Mouse (Mus musculus) limb, embryonic 13.5 days (tissue): Measurements from ENCODE around the gene Klf3. TPM values are rescaled to one million over a fixed set of nuclear protein-coding genes. Genes with fewer than 3 reads are reported as not detected.

ENCODE experiments used
- ATAC-seq: fragments of 200-750 bp; cut with Nextera tagmentation; 2 replicates; pipeline ENCODE4 v1.8.0; 2017; ENCODE audit warnings: low read depth, moderate number of reproducible peaks, moderate TSS enrichment; ENCODE audit not compliant: low FRiP score
- H3K27ac ChIP-seq: fragments of 300-500 bp; sonication (generic); 2 replicates; pipeline ENCODE4 v1.5.1; 2015; ENCODE audit warnings: inconsistent platforms, mild to moderate bottlenecking, moderate library complexity
- H3K27me3 ChIP-seq: fragments of 300-500 bp; sonication (generic); 2 replicates; pipeline ENCODE4 v1.6.1; 2015; ENCODE audit warnings: mild to moderate bottlenecking, inconsistent platforms
- H3K36me3 ChIP-seq: fragments of 300-500 bp; sonication (generic); 2 replicates; pipeline ENCODE4 v1.6.1; 2015; ENCODE audit warnings: inconsistent platforms, mild to moderate bottlenecking, moderate library complexity
- H3K4me1 ChIP-seq: fragments of 300-500 bp; sonication (generic); 2 replicates; pipeline ENCODE4 v1.6.1; 2015; ENCODE audit warnings: inconsistent platforms
- H3K4me2 ChIP-seq: fragments of 300-500 bp; sonication (generic); replicated peaks from 2 replicates; pipeline ENCODE4 v1.6.1; 2015; ENCODE audit warnings: inconsistent platforms, mild to moderate bottlenecking, moderate library complexity
- H3K4me3 ChIP-seq: fragments of 300-500 bp; sonication (generic); 2 replicates; pipeline ENCODE4 v1.5.1; 2015; ENCODE audit warnings: moderate library complexity, mild to moderate bottlenecking, inconsistent platforms
- H3K9ac ChIP-seq: fragments of 300-500 bp; sonication (generic); 2 replicates; pipeline ENCODE4 v1.6.1; 2015; ENCODE audit warnings: mild to moderate bottlenecking, inconsistent platforms
- H3K9me3 ChIP-seq: fragments of 300-500 bp; sonication (generic); 2 replicates; pipeline ENCODE4 v1.6.1; 2016; ENCODE audit warnings: inconsistent platforms
- WGBS: fragments of 180-500 bp; shearing (Covaris S2); methylation state at CpG from one replicate; pipeline ENCODE4 v1.1.7; 2015; 5-methylcytosine and 5-hydroxymethylcytosine counted together
- polyA plus RNA-seq: library from polyadenylated mRNA; unstranded; fragments of >200 nt; fragmentation: Nextera tagmentation; extraction: Ambion mirVana; gene quantifications from 2 replicates; pipeline ENCODE4 v1.2.1, GENCODE M21; 2015

Klf3 gene
- polyA plus RNA-seq, 1 experiment from 2014 or later = 46.1 TPM

DNA sequence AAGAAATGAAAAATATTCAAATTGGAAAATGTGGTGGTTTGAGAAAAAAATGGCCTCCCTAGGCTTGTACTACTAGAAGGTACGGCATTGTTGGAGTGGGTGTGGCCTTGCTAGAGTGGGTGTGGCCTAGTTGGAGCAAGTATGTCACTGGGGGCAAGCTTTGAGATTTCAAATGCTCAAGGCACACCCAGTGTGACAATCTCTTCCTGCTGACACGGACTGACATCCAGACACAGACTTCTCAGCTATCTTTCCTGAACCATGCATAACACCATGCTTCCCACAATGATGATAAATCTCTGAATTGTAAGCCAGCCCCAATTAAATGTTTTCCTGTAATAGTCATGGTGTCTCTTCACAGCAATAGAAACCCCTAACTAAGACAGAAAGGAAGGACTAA lies 44.1 kb downstream of the Klf3 start:
- H3K27me3 ChIP-seq = no peaks in the 10 kb centered on the region
- no peak overlapping the region for H3K4me3 ChIP-seq
- no peak overlapping the region for H3K9ac ChIP-seq
- no peak for ATAC-seq
- 76% methylated on average over 2 of the region's 2 CpGs for WGBS
- no peaks in the 10 kb centered on the region for H3K4me1 ChIP-seq
- no peak overlapping the region for H3K4me2 ChIP-seq
- H3K27ac ChIP-seq = no peak overlapping the region
- H3K36me3 ChIP-seq = no peaks in the 10 kb centered on the region
- H3K9me3 ChIP-seq = peaks cover 9% of the 10 kb centered on the region; the same call in 1 of the 2 replicates

- WGBS = 74% methylated on average over 7 of the region's 7 CpGs
- Histone ChIP-seq H3K9ac (no peak overlapping the region), H3K4me1 (peaks cover 11% of the 10 kb centered on the region), H3K27me3 (no peaks in the 10 kb centered on the region), H3K4me2 (no peak overlapping the region), H3K36me3 (no peaks in the 10 kb centered on the region), H3K27ac (no peak overlapping the region), H3K9me3 (peaks cover 2% of the 10 kb centered on the region), H3K4me3 (no peak overlapping the region)
- ATAC-seq = no peak
These were observed 46.7 kb downstream of the Klf3 start for GRCm38 (mm10) chr5:64849892-64850291.

- H3K4me3 ChIP-seq = no peak overlapping the region
- peak; percentile 76 for ATAC-seq
- H3K9me3 ChIP-seq = peaks cover 11% of the 10 kb centered on the region
- H3K9ac ChIP-seq = no peak overlapping the region
- H3K4me1 ChIP-seq = peaks cover 11% of the 10 kb centered on the region
- H3K36me3 ChIP-seq = no peaks in the 10 kb centered on the region
- H3K27me3 ChIP-seq = no peaks in the 10 kb centered on the region
- H3K4me2 ChIP-seq = no peak overlapping the region
- WGBS = 21% methylated on average over 5 of the region's 5 CpGs
- peak overlapping the region; percentile 45; the same call in 1 of the 2 replicates for H3K27ac ChIP-seq
These were observed 49.6 kb downstream of the Klf3 start for GRCm38 (mm10) chr5:64852656-64853398.

GRCm38 (mm10) chr5:64853421-64853820 lies 50.2 kb downstream of the Klf3 start:
- Histone ChIP-seq H3K4me1 (peaks cover 11% of the 10 kb centered on the region), H3K27ac (no peak overlapping the region), H3K27me3 (no peaks in the 10 kb centered on the region), H3K4me3 (no peak overlapping the region), H3K4me2 (no peak overlapping the region), H3K9ac (no peak overlapping the region), H3K36me3 (no peaks in the 10 kb centered on the region), H3K9me3 (peaks cover 11% of the 10 kb centered on the region)
- 84% methylated on average over 5 of the region's 5 CpGs for WGBS
- no peak for ATAC-seq

GRCm38 (mm10) chr5:64855199-64855598 lies 52.0 kb downstream of the Klf3 start:
- Histone ChIP-seq H3K4me2 (no peak overlapping the region), H3K9ac (no peak overlapping the region), H3K4me1 (peaks cover 11% of the 10 kb centered on the region), H3K9me3 (peaks cover 11% of the 10 kb centered on the region), H3K27me3 (no peaks in the 10 kb centered on the region), H3K27ac (no peak overlapping the region), H3K36me3 (no peaks in the 10 kb centered on the region), H3K4me3 (no peak overlapping the region)
- no peak for ATAC-seq

DNA sequence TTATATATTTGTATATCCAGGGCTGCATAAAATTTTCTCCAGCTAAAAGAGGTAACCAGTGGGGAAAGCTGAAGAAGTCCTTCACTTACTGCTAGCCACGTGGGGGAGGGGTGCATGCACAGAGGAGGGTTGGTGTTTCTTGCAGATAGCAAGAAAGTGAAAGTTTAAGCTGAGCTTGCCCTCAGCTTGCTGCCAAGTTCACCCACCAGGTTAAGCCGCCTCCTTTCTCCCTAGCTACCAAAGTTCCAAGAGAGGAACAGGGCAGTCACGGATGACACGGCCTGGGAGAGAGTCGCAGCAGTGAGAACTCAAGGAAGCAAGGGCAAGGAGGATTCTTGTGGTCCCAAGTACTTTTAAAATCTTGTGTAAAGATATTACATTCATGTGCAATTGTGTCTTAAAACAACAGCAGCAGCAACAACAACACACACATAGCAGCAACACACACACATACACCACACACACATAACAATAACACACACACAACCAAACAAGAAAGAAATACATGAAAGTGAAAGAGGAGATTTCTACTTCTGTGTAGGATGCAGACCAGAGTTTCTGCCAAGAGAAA lies 57.8 kb downstream of the Klf3 start:
- Histone ChIP-seq H3K27ac (peak overlapping the region; percentile 59; the same call in 1 of the 2 replicates), H3K36me3 (no peaks in the 10 kb centered on the region), H3K9ac (peak overlapping the region; percentile 45; the same call in 1 of the 2 replicates), H3K9me3 (peaks cover 2% of the 10 kb centered on the region; the same call in 1 of the 2 replicates), H3K4me3 (no peak overlapping the region), H3K4me1 (peaks cover 28% of the 10 kb centered on the region), H3K27me3 (no peaks in the 10 kb centered on the region), H3K4me2 (peak overlapping the region; percentile 39)
- no peak for ATAC-seq
- 53% methylated on average over 5 of the region's 5 CpGs for WGBS

- Histone ChIP-seq H3K4me2 (peak overlapping the region; percentile 39), H3K9ac (no peak overlapping the region), H3K9me3 (no peaks in the 10 kb centered on the region), H3K27me3 (no peaks in the 10 kb centered on the region), H3K4me1 (peaks cover 34% of the 10 kb centered on the region), H3K4me3 (no peak overlapping the region), H3K36me3 (no peaks in the 10 kb centered on the region), H3K27ac (peak overlapping the region; percentile 59)
- 52% methylated on average over 17 of the region's 17 CpGs for WGBS
- peak; percentile 38; the same call in 1 of the 2 replicates for ATAC-seq
These were observed 58.4 kb downstream of the Klf3 start for GRCm38 (mm10) chr5:64861471-64862199.

- ATAC-seq = peak; percentile 69
- Histone ChIP-seq H3K9ac (no peak overlapping the region), H3K27me3 (no peaks in the 10 kb centered on the region), H3K4me2 (no peak overlapping the region), H3K27ac (peak overlapping the region; percentile 59), H3K9me3 (no peaks in the 10 kb centered on the region), H3K36me3 (no peaks in the 10 kb centered on the region), H3K4me3 (no peak overlapping the region), H3K4me1 (peaks cover 34% of the 10 kb centered on the region)
- 56% methylated on average over 9 of the region's 9 CpGs for WGBS
These were observed 59.1 kb downstream of the Klf3 start for GRCm38 (mm10) chr5:64862269-64862668.

GRCm38 (mm10) chr5:64864699-64865108 lies 61.5 kb downstream of the Klf3 start:
- 39% methylated on average over 4 of the region's 4 CpGs for WGBS
- Histone ChIP-seq H3K4me1 (peaks cover 34% of the 10 kb centered on the region), H3K4me2 (no peak overlapping the region), H3K36me3 (no peaks in the 10 kb centered on the region), H3K27me3 (no peaks in the 10 kb centered on the region), H3K9me3 (peaks cover 6% of the 10 kb centered on the region; the same call in 1 of the 2 replicates), H3K4me3 (no peak overlapping the region), H3K27ac (peak overlapping the region; percentile 58; the same call in 1 of the 2 replicates), H3K9ac (no peak overlapping the region)
- ATAC-seq = no peak

DNA sequence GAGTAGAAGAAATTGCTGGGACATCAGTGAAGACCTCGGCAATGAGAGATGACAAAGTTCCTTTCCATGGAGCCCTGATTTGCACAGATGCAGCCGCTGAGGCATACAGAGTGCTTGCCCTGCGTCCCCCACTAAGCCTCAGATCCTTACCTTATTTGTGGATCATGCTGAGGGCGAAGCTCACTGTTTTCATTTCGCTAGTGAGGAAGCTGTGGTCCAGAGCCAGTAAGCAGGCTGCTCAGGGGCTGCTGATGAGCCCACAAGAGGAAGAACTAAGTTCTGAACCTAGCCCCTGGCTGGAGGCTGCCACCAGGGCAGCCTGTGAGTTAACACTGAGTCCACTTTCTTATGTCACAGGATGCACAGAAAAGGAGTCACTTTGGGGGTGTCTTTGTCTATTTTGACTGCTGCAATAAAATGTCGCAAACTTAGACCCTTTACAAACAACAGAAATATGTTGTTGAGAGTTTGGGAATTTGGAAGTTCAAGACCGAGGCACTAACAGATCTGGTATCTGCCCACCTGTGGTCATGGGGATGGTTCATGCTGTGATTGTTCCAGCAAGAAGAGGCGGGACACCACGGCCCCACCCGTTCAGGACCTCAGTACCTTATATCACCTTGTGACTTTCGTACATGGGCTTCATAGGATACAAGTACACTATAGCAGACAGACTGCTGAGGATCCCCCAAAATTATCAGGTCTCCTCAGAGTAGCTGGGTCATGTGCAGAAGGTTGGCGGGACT lies 62.2 kb downstream of the Klf3 start:
- 78% methylated on average over 12 of the region's 12 CpGs for WGBS
- no peaks in the 10 kb centered on the region for H3K27me3 ChIP-seq
- no peak overlapping the region for H3K4me3 ChIP-seq
- H3K27ac ChIP-seq = peak overlapping the region; percentile 58; the same call in 1 of the 2 replicates
- no peak for ATAC-seq
- H3K9me3 ChIP-seq = peaks cover 6% of the 10 kb centered on the region; the same call in 1 of the 2 replicates
- no peaks in the 10 kb centered on the region for H3K36me3 ChIP-seq
- peaks cover 34% of the 10 kb centered on the region for H3K4me1 ChIP-seq
- no peak overlapping the region for H3K4me2 ChIP-seq
- H3K9ac ChIP-seq = no peak overlapping the region

DNA sequence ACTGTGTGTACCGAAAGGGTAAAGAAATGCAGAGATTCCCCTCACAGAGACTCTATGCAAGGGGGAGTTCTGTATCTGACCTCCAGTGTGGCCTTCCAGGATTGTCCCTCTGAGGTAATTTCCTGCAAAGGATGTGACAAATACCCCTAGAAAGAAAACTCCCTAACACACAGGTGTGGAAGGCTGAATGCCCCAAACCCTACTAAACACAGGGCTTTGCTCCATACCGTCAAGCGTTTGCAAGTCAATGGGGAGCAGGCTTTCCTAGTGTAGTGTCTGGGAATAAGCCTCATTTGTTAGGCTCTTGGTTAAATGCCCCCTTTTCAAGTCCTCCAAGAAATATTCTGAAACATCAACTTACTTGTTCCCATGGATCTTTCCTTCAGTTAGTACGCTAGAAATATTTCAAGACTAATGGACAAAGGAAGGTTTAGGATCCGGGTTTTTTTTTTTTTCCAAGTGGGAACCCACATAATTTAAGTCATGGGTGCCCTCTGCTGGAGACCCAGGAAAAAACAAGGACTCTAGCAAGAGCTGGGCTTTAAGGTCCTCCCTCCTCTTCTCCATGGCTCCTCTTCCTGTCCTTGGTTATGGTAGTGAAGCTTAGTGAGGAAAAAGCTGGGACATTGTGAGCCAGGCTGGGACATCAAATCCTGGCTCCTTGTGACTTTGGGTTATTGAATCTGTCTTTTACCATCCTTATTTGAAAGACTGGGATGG lies 63.3 kb downstream of the Klf3 start:
- ATAC-seq = no peak
- 25% methylated on average over 5 of the region's 5 CpGs for WGBS
- H3K27me3 ChIP-seq = no peaks in the 10 kb centered on the region
- peaks cover 26% of the 10 kb centered on the region for H3K4me1 ChIP-seq
- H3K9ac ChIP-seq = no peak overlapping the region
- H3K9me3 ChIP-seq = peaks cover 6% of the 10 kb centered on the region; the same call in 1 of the 2 replicates
- no peak overlapping the region for H3K4me3 ChIP-seq
- 0 out of 2 replicates have a peak overlapping the region, but pooled peaks have one; percentile 15 for H3K27ac ChIP-seq
- no peak overlapping the region for H3K4me2 ChIP-seq
- H3K36me3 ChIP-seq = no peaks in the 10 kb centered on the region
